Mouse (Mus musculus): ENCODE data around the gene Habp4.

Habp4 gene

DNA sequence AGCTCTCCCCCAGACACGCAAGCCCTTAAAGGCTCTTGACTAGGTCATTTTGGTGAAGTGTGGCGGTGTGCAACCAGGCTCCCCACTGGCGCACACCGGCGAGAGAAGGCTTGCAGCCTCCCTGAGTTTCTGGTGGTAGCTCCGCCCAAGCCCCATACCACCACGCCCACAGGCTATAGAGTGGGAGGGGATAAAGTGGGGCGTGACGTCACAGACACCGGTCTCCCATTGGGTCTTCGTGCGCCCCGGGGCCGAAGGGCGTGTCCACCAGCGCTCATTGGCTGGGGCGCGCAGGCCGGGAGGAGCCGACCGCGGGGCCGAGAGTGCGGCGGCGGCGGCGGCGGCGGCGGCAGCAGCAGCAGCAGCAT lies at the start of gene Habp4:
Gene Habp4 (plus strand): TSS at position 277 of the 368 bp plus-strand sequence.
- peak; percentile 98 for DNase-seq

DNA sequence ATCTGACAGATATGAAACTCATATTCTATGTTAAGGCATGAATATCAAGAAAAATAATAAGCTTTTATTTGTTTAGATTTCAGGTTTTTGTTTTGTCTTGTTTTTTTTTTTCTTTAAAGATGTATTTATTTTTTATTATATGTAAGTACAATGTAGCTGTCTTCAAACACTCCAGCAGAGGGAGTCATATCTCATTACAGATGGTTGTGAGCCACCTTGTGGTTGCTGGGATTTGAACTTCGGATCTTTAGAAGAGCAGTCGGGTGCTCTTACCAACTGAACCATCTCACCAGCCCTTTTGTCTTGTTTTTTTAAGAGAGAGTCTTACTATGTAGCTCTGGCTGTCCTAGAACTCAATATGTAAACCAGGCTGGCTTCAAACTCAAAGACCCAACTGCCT lies 44.2 kb upstream of the Habp4 start:
- no peak for DNase-seq

DNA sequence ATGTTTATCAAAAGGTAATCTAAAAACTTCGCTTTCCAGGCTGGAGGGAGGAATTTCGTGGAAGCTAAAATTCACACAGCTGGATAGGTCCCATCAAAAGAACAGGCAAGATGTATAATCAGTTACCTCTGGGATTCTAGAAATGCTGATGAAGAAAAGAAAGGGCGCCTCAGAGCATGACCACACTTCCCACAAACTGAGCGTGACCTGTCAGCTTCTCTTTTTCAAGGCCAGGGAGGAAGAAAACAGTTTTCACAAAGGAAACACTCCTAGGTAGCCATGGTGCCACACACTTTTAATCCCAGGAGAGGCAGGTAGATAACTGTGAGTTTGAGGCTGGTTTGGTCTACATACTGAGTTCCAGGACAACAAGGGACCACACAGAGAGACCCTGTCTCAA lies 40.9 kb upstream of the Habp4 start:
- DNase-seq, result no peak

DNA sequence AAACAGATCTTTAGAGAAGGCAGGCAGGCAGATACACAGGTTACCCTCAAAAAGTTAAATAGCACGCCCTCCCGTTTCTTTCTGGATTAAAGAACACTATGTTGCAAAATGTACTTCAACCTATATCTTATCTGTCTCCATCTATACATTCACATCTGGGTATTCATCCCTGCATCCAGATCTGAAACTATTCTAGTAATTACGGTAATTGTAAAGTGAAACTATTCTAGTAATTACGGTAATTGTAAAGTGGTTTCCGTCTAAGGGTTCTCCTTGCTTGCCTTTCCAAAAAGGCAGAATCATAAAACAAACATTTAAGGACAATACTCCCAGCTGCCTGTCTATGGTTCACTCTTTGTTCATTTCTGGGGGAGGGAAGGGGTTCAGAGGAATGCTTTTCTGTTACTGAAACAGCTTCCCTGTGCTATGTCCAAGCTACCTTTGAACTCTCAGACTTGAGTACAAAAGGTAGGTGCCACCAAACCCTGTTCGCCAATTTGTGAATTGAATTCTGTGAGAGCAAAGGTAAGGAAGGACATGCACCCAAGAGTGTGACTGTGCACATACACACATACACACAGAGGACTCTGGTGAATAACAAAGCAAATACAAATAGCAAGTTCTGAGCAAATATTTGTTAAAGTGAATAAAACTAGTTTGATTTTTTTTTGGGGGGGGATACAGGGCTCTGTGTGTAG lies 38.0 kb upstream of the Habp4 start:
- no peak for DNase-seq

DNA sequence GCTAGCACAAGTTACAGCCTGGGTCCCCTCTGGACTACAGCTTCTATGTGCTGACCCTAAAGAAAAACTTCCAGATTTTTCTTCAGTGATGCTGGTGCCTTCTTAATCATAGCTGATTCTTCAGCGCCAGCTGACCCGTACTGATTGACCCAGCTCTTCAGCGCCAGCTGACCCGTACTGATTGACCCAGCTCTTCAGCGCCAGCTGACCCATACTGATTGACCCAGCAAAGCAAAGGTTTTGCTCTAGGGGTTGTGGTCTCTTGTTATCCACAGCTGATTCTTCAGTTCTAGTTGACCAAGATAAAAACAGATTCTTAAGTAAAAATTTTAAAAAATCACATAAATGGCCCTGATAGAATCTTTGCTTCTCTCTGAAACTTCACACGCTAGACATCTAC lies 36.7 kb upstream of the Habp4 start:
- no peak for DNase-seq

DNA sequence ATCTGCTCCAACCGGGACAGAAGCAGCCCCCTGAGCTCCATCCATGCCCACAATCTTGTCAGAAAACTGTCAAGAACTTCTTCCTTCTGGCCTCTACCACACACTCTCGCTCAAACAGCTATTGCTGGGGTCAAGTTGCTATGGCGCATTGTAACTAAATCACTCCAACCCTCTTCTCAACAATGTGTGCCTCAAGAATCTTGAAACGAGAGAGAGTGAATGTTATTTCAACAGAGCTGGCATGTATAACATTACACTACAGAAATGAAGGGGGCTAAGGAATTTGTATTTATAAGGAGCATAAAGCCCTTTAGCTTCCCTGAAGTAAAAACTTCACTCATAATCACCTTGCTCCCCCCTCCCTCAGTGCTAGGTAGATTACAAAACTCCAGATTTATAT lies 35.3 kb upstream of the Habp4 start:
- DNase-seq, result no peak

DNA sequence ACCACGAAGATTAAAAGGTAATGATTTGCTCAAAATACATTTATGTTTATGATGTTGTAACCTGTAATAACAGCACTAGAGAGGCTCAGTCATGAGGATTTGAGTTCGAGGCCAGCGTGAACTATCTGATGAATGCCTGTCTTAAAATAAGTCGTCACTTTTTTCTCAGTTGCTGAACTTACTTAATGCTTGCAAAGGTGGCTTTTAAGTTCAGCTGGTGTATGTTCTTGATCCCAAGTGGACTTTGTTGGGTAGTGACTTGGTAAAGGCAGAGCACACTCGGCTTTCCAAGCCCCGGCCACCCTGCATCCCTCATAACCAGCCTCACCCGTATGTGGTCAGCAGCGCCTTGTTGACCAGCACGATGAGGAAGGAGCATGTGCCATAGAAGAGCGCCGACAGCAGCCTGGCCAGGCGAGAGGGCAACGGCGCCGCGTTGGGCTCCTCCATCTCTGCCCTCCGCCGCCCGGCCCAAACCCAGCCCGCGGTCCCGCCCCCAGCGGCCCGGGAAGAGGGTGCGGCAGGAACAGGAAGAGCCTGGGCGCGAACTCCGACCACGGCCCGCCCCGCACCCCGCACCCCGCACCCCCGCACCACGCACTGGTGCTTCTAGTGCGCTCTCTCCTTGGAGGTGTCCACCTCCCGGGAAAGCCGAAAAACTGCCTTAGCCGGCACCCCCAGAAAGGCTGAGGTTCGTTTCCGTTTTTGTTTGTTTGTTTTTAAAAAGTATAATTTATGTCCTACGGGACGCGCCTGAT lies 32.6 kb upstream of the Habp4 start, which contains the start of gene Slc35d2:
Gene Slc35d2 (minus strand): TSS at position 511 of the 758 bp plus-strand sequence.
- DNase-seq, result no peak

DNA sequence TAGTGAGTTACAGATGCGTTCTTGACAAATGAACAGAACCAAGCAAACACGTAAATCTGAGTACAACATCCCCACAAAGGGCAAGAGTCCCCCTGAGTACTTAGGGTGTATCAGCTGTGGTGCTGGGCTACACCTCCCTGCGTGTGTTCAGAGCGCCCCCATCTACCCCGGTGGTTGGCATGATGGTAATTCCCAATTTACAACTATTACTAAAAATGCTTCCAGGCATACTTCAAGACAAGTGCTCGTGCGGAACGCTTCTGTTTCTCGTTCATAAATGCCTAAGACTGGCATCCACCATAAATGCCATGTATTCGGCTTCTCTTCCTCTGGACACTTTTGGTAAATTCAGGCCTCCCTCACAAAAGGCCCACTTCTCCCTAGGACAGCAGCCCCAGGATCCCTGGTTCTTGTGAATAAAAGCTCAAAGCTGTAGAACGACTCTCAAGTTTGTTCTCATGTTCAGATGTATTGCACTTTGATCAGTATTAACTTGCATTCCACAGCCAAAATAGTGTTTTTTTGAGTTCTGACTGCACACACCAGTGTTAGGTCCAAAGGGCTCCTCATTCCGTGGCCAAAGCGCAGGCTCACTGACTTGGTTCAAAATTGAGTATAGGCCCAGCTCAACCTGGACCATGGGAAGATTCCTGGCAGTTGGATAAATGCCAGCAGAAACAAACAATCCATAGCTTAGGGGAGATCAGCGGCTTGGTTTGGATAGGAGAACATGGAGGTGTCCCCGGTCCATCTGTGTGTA lies 31.8 kb upstream of the Habp4 start:
- no peak for DNase-seq

DNA sequence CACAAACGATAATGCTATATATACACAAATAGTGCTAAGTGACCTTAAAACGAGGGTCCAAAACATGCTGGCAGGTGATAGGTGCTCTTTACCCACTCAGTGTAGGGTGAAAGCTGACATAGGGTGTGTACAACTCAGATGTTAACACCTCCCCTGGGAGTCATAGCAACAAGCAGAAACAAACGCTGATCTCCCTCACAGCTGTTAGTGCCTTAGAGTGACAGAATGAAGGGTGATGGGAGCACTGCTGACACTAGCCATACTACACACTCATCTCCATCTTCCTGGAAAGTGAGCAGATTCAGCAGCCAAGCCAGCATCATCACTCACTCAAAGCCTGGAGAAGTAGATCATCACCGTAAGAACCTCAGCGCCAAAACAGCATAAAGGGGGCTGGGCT lies 11.5 kb upstream of the Habp4 start:
- no peak for DNase-seq

DNA sequence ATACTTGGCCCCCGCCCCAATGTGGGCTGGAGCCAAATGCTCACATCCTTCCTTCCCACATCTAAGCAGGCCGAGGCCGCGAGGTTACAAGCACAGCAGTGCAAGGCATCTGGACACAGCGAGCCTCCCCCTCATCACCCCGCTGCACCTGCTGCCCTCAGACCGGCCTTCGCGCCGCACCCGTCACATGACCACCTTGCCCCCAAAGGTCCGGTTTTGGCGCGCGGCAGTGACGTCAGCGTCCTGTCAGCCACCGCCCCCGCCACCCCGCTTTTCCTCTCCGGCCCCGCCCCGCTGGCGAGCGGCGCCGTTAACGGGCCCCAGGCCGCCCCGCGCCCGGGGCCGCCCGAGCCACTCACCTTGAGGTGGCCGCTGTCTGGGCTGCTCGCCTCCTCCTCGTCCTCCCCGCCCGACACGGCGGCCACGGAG lies 9.4 kb upstream of the Habp4 start:
- DNase-seq, result peak; percentile 83

DNA sequence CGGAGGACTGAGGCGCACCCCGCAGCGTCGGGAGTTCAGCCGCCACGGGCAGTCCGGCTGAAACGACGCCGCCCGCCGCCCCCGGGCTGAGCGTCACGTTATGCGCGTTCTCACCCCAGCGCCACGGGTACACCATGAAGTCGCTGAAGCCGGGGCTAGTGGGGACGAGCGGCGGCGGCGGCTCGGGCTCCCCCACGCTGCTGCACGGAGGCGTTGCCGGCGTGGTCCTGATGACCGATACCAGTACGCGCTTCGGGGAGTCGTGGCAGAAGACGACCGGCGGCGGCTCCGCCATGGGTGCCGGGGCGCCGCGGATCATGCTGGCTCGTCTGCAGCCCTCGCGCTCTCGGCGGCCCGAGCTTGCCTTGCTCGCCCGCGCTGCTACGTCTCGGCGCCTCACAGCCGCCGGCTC lies 8.9 kb upstream of the Habp4 start:
- DNase-seq, result no peak

DNA sequence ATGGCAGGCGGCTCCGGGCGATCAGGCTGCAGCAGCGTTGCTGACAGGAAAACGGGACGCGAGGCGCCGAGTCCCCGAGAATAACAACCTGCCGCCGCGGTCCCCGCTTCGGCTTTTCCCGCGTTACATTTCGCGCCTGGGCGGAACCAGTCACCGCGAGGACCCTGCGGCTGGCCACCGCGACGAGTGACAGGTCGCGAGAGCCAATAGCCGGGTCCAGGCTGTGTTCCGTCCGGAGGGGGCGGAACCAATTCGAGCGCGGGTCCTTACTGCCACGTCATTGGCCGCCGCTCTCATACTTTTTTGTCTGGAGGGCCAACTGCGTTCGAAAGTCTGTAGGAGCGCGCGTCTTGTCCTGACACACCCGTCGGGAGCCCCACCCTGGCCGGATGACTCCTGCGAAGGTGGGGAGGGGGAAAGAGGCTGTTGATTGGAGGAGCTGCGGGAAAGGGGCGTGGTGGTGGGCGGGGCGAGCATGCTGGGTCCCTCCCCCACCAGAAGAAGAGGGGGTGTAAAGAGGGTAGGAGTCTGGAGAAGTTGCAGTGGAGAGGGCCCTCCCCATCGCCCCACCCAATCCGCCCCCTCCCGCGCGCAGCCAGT lies 8.4 kb upstream of the Habp4 start, which contains the start of gene Zfp367:
Gene Zfp367 (minus strand): TSS at position 120 of the 600 bp plus-strand sequence.
- DNase-seq, result peak; percentile 94

DNA sequence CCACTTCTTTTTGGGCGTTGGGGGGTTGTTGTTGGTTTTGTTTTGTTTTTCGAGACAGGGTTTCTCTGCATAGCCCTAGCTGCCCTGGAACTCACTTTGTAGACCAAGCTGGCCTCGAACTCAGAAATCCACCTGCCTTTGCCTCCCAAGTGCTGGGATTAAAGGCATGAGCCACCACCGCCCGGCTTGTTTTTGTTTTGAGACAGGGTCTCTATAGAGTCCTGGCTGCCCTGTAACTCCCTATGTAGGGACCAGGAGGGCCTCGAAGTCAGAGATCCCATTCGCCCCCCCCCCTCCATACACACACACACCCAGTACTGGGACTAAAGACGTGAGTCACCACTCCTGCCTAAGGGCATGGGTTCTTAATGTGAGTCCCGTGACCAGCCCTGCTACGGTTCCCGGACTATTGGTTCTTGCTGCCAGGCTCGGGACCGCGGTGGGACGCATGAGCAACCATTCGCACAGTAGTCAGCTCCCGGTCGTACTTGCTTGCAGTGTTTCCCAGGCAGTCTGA lies 7.8 kb upstream of the Habp4 start:
- DNase-seq, result peak; percentile 31

DNA sequence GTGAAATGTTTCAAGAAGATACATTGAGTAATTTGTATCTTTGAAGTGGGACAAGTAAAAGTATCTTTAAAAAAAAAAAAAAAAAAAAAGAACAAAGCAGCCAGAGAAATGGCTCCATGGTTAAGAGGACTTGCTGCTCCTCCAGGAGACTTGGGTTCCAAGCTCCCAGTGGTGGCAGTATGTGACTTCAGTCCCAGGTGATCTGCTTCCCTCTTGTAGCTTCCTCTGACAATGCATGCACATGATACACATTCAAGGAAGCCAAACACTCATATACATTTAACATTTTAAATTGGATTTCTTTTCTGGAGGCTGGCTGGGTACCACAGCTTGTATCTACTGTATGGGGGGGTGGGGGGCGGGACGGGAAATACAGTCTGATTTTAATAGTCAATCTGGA lies 7.0 kb upstream of the Habp4 start:
- no peak for DNase-seq

DNA sequence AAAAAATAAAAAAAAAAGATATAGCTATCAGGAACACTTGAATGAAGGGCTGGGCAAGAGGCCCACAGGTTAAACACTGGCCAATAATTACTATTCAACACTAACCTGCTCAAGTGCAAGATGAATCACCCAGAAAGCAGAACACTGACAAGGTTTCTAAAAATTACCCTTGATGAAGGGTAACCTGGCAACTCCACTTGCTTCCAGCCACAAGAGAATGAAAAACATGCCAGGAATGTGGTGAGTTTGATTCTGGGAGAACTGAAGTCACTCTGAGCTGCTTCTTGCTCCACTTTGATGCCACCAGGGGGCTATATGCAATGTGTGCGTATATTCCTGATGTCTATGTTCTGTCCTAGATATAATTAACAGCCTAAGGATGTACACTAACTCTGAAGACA lies 6.5 kb upstream of the Habp4 start:
- no peak for DNase-seq

DNA sequence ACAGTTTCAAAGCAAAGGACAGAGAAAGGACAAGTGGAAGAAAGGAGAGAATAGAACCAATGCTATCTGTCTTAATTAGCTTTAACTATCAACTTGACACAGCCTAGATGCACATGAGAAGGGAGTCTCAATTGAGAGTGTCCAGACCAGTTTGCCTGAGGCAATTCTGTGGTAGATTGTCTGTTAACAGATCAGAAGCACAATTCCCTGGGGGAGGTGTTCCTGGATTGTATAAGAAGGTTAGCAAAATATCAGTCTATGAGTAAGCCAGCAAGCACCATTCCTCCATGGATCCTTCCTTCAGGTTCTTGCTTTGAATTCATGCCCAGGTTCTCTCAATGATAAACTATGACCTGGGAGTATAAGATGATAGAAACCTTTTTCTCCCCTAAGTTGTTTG lies 4.7 kb upstream of the Habp4 start:
- no peak for DNase-seq

DNA sequence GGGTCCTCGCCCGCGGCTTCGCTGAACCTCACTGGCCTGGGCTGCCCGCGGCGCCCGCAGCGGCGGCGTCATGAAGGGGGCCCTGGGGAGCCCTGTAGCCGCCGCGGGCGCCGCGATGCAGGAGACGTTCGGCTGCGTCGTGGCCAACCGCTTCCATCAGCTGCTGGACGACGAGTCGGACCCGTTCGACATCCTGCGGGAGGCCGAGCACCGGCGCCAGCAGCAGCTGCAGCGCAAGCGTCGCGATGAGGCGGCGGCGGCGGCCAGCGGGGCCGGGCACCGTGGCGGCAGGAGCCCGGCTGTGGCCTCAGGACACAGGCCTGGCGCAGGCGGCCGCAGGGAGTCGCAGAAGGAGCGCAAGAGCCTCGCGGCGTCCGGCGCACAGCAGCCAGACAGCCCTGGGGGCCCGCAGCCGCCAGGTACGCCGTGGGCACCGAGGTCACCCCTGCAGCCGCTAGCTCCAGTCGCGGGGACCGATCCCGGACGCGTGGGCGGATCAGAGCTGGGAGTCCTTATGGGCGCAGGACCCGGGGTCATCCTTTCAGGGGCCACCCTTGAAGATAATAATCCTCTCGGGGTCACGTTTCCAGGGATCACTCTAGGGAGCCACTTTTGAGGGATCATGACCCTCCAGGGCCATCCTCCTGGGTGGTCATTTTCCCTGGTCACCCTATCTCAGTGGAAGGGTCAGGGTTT lies 440 bp downstream of the Habp4 start:
- no peak for DNase-seq

DNA sequence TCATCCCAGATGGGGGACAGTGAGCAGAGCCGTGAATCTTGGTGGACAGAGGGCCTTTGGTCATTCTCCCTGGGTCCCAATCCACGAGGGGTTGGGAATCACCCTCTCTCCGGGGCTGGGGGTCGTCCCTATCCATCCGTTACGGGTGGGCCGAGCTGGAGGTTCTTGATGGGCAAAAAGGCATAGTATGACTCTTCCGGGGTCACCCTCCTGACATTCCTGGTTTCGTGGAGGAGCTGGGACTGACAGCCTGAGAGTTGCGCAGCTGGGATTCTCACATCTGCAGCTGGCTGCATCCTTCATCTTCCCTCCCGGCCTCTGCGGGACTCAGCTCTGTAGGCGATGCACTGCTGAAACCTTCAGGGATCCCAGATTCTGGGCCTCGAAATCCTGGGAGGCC lies 1.0 kb downstream of the Habp4 start:
- DNase-seq, result no peak

DNA sequence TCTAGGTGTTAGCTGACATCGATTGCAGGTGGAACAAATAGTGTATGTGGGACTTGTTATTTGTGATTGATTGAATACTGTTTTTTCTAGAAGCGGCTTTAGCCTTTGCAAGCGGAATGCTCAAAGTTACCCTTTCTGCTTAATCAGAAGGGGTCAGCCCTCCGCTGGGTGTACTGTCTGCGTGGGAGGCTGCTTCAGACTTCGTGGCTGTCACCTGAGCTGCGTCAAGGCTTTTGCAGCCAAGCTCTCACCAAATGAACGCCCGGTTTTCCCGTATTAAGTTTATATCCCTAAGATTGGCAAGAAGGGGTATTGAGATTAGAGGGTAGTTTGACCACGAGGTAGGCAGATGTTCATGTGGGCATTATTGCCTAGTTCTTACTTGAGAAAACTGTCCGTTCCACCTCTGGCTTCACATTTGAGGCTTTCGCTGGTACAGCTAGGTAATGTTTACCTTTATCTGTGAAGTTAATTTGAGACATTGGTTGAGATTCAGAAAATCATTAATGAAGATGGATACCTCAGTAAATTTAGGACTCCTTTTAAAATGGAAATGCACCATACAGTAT lies 1.6 kb downstream of the Habp4 start:
- DNase-seq, result peak; percentile 19

DNA sequence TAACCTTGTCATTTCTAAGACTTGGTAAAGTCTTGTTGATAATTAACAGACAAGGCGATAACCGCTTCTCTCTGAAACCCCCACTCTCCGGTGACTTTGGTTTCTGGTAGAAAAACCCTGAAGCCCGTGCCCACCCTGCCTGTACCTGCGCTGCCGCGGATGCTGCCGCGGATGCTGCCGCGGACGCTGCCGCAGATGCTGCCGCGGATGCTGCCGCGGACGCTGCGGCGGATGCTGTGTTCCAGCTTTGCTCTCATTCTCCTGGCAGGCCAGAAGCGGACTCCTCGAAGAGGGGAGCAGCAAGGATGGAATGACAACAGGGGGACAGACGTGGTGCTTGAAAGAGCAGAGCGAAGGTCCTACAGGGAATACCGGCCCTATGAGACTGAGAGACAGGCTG lies 8.1 kb downstream of the Habp4 start:
- no peak for DNase-seq

DNA sequence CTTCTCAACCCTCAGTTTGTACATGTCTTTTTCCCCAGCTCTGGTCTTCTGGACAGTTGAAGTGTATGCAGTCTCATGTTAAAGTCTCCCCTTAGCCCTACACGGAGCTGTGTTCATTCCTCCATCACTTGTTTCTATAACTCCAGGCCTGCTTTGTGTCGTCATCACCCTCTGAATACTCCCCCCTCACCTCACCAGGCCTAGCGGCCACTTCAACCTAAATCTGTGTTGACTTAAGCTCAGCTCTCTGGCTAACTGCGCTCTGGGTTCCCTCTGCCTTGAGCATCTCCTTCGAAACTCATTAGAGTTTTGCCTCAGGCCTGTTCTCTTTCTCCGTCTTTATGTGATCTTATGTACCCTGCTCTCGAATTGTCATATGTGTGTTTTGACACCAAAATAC lies 16.4 kb downstream of the Habp4 start:
- DNase-seq, result no peak
